Mouse (Mus musculus) liver, embryonic 14.5 days (tissue): ENCODE data around the gene Hsf4.
"Not testable (repeated sequence)": the region's sequence is repeated elsewhere in the genome, so short reads cannot be mapped to it uniquely, and the experiment has no call there.

Experiments
- CTCF ChIP-seq: IDR thresholded peaks from 2 replicates; pipeline ENCODE4 v1.5.1; 2016; ENCODE audit warnings: antibody characterized with exemption, low read depth, control low read depth
- EP300 ChIP-seq: IDR thresholded peaks from 2 replicates; pipeline ENCODE4 v1.6.1; 2016; ENCODE audit warnings: antibody characterized with exemption, low read depth

DNA sequence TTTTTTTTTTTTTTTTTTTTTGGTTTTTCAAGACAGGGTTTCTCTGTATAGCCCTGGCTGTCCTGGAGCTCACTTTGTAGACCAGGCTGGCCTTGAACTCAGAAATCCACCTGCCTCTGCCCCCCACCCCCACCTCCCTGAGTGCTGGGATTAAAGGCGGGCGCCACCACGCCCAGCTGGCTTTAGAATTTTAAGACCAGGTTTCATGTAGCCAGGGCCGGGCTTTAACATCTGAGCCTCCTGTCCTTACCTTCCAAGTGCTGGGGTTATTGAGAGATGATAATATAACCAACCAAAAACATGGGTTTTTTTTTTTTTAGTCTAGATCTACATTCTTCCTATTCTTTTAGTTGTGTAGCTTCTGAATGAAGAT, 37.3 kb upstream of the Hsf4 start:
- TF ChIP-seq CTCF, EP300: not testable (repeated sequence)
